Mouse (Mus musculus) fat pad, adult 2 months (tissue): ENCODE measurements at regions not wholly inside any gene's neighbourhood (a gene's known extent, or its start where the extent isn't known, plus 50 kb on each side); places are given as distances from the start of the nearest gene placed in this dataset.

Source experiments
- DNase-seq: peaks from one replicate; pipeline ENCODE4 v3.0.0-alpha.2; 2011; ENCODE audit warnings: low read depth, low spot score; ENCODE audit errors: extremely low read depth

- no peak for DNase-seq
These were observed 151.8 kb downstream of the Cyp26b1 start for GRCm38 (mm10) chr6:84441721-84442480.

GRCm38 (mm10) chr6:84436716-84437115, 157.0 kb downstream of the Cyp26b1 start:
- no peak for DNase-seq

- no peak for DNase-seq
These were observed 159.2 kb downstream of the Cyp26b1 start for GRCm38 (mm10) chr6:84434532-84434931.

- no peak for DNase-seq
These were observed 162.1 kb downstream of the Cyp26b1 start for GRCm38 (mm10) chr6:84431622-84431955.

- no peak for DNase-seq
These were observed 162.6 kb downstream of the Cyp26b1 start for GRCm38 (mm10) chr6:84430925-84431621.

- no peak for DNase-seq
These were observed 163.6 kb downstream of the Cyp26b1 start for GRCm38 (mm10) chr6:84430146-84430545.

- DNase-seq: no peak
These were observed 164.5 kb downstream of the Cyp26b1 start for GRCm38 (mm10) chr6:84429247-84429646.

GRCm38 (mm10) chr6:84426691-84427090, 167.0 kb downstream of the Cyp26b1 start:
- no peak for DNase-seq

- DNase-seq: no peak
These were observed 167.9 kb downstream of the Cyp26b1 start for GRCm38 (mm10) chr6:84425823-84426222.

- DNase-seq: no peak
These were observed 170.8 kb downstream of the Cyp26b1 start for GRCm38 (mm10) chr6:84422946-84423345.

GRCm38 (mm10) chr6:84419691-84420090, 174.0 kb downstream of the Cyp26b1 start:
- no peak for DNase-seq

- no peak for DNase-seq
These were observed 174.4 kb downstream of the Cyp26b1 start for GRCm38 (mm10) chr6:84419281-84419680.

- DNase-seq: no peak
These were observed 176.6 kb downstream of the Cyp26b1 start for GRCm38 (mm10) chr6:84416992-84417636.

GRCm38 (mm10) chr6:84414400-84414799, 179.3 kb downstream of the Cyp26b1 start:
- DNase-seq: no peak

GRCm38 (mm10) chr6:84409863-84410513, 183.7 kb downstream of the Cyp26b1 start:
- DNase-seq: no peak

- no peak for DNase-seq
These were observed 185.2 kb downstream of the Cyp26b1 start for GRCm38 (mm10) chr6:84408513-84408912.

- no peak for DNase-seq
These were observed 185.9 kb downstream of the Cyp26b1 start for GRCm38 (mm10) chr6:84407773-84408172.

- DNase-seq: no peak
These were observed 189.0 kb downstream of the Cyp26b1 start for GRCm38 (mm10) chr6:84404695-84405094.

GRCm38 (mm10) chr6:84402431-84402830, 191.3 kb downstream of the Cyp26b1 start:
- no peak for DNase-seq

GRCm38 (mm10) chr6:84394496-84395090, 199.1 kb downstream of the Cyp26b1 start:
- no peak for DNase-seq
